Mouse (Mus musculus): ENCODE data around the gene Parp2.
A peak's percentile ranks its signal among the peaks of the same experiment; 100 is the strongest.
"Not testable (repeated sequence)": the region's sequence is repeated elsewhere in the genome, so short reads cannot be mapped to it uniquely, and the experiment has no call there.

The Parp2 gene

DNA sequence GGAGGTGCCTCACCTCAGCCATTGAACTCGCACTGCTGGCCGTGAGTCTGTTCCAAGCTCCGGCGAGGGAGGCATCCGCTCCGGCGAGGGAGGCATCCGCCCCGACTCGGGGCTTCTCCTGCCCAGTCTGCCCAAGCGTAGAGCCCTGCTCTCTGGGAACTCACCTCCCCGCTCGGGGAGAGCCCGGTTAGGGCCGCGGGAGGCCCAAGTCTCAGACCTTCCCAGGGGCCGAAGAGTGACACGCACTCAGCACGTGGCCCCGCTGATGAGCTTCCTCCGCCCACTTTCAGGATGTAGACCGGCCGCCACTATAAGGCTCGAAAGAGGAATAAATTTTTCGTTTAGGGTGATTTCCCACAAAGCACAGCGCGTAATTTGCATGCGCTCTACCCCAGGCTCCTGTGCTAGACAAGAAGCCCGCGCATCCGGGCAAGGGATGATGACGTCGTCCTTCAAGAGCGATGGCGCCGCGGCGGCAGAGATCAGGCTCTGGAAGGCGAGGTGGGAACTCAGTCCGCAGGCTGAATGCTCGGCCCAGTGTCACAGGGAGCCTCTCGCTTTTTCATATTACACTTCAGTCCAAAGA is at the start of gene Parp2, which contains the start of gene Ccnb1ip1:
TSS of gene Parp2 (plus strand) at position 355 of the 586 bp plus-strand sequence.
TSS of gene Ccnb1ip1 (minus strand) at position 246 of the 586 bp plus-strand sequence.
- peak; percentile 94 for DNase-seq (ENCODE audit: low read depth)

DNA sequence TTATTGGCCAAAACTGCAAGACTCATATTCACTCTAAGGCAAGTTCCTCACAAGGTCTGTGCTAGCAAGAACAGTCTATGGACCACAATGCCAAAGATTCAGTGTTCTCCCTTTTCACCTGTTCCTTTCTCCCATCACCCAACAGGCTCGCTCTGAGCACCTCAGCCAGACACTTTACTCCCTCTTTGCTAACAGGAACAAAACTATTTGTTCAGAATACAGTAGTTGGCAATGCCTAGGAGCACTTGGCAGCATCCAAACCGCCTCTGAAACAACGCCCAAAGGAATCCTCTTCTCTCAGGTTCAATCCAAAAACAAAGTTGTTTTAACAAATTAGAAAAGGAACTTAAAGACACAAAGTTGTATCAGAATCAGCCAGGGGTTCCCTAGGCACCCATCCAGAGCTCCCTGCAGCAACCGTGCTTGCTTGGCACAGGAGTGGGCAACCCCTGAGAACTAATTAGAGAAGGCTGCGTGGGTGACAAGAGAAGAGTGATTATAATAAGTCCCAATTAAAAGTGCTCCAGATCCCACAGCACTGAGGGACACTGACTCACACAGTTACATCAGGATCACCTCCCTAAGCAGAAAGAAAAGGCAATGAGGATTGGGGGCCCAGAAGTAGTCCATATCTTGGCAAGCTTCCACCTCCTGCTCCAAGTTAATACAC is 49.1 kb upstream of the Parp2 start:
- no peak for DNase-seq (ENCODE audit: low read depth)

DNA sequence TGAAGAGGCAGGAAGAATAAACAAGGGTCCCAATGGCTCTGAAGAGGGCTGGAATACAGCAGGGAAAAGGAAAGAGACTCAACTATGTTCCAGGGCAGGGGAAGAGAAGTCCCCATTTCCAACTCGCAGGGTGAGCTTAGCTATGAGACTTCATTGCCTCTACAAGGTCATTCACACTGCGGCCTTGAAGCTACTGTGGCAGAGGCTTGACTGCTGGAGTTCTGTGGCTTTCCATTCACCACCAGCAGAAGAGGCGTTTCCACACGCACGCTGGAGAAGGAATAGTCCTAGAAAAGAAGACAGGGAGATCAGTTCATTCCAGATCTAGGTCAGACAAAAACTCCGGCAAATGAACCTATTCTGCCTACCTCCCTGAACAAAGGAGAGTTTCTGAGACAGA is 41.9 kb upstream of the Parp2 start:
- DNase-seq (ENCODE audit: low read depth) = no peak

DNA sequence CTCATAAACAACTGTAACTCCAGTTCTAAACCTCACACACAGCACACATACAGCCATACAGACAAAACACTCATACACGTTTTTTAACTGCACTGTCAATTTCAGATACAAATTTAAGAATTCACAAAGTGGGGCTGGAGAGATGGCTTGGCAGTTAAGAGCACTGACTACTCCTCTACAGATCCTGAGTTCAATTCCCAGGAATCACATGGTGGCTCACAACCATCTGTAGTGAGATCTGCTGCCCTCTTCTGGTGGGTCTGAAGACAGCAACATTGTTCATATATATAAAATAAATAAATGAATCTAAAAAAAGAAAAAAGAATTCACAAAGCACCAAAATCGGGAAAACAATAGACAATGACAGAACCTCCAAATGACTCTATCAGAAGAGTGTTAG is 36.3 kb upstream of the Parp2 start:
- no peak for DNase-seq (ENCODE audit: low read depth)

DNA sequence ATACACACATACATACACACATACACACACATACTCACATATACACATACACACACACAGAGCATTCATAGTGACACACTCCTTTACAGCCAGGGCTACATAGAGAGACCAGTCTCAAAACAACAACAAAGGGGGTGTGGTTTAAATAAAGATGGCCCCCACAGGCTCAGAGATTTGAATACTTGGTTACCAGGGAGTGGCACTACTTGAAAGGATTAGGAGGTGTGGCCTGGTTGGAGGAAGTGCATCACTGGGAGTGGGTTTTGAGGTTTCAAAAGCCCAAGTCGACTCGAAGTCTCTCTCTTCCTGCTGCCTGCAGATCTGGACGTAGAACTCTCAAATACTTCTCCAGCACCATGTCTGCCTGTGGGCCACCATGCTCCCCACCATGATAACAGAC is 25.5 kb upstream of the Parp2 start:
- no peak for DNase-seq (ENCODE audit: low read depth)

DNA sequence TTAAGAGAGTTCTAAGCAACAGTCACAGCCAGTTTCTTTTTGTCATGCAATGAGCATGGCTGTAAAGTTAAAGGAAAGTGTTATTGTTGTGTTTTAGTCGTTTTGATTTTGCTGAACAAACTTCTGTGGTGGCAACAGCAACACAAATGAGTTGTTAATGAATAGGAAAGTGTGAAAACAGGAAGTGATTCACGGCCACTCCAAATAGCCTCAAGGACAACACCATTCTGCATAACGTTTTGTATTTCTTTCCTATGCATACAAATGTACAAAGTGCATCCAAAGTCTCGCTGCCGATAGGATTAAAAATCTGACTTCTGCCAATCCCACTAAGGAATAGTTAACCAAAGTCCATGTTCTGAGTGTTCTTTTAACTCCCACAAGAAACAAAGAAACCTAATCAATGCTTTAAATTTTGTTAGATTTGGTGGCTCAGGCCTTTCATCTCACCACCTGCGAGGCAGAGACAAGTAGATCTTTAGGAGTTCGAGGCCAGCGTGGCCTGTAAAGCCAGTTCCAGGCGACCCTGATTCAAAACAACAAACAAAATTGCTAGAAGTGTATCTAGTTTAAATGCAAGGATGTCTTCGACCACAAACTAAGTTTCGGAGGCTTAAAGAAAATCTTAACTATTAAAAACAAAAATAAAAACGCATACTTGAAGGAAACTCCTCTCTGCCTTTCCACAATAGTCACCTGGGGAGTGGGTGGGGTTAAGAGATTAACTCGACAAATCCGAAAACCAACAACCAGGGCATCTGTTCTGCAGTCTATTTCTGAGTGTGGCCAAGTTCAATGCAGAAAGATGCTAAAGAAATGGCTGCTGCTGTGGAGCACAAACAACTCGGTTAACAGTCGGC is 23.0 kb upstream of the Parp2 start:
- no peak for DNase-seq (ENCODE audit: low read depth)

DNA sequence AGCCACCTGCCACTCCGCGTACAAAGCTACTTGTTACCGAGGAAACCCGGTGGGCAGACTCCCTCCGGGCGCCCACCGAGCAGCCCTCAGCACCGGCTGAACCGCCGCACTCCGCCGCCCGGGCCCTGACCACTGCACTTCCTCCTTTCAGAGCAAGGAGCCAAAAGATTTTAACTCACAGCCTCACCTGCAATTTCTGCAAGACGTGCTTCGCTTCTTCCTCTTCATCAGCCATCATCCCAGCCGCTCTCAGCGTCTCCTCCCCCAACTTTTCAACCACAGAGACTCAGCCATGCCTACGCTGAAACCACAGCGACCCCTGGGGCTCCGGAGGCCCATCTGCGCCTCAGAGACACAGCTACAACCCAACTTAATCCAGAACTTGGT is 22.4 kb upstream of the Parp2 start, which contains the start of gene Ttc5:
TSS of gene Ttc5 (minus strand) at position 269 of the 387 bp plus-strand sequence.
- DNase-seq (ENCODE audit: low read depth) = peak; percentile 86

DNA sequence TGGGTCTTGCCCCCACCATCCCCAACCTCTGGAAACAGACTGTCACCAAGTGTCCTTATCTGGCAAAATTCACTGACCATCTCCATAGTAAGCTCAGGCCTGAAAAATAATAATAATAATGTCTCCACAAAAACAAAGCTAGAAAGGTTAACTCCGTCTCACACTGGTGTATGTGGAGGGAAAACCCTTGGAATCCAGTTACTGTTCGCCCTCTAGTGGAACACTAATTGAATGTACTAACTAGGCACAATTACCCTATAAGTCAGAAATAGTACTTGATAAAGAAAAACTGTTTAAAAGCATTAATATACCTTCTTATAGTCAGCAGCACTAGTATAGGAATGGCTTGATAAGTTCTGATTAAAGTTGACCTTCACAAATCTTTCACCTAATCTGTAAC is 19.5 kb upstream of the Parp2 start:
- DNase-seq (ENCODE audit: low read depth) = no peak

DNA sequence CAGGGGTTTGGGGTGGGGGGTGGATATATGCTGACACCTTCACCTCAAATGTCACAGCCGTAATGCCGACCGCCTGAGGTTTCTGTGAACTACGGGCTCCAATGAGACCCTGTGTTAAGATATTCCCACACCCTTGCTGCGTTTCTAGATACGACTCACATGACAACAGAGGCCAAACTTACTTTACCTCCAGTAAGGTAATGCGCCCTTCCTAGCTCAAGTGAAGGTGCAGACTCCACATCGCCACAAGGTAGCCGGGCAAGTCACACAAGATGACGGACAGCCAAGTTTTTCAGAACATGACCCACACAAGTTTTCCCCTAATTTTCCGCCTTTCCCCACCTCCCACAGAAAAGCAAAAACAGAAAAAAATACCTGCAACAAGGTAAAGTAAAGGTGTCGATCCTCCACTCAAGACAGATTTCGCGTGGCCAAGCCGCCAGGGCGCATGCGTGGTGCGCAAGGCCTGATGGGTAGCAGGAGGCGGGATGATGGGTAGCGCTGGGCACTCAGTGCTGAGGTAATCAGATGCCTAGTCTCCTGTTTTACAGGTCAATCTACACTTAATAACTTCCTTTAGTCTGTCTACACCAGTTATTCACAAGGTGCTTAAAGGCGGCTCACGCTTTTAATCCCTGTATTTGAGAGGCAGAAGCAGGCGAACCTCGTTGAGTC is 12.2 kb upstream of the Parp2 start:
- DNase-seq (ENCODE audit: low read depth) = no peak

DNA sequence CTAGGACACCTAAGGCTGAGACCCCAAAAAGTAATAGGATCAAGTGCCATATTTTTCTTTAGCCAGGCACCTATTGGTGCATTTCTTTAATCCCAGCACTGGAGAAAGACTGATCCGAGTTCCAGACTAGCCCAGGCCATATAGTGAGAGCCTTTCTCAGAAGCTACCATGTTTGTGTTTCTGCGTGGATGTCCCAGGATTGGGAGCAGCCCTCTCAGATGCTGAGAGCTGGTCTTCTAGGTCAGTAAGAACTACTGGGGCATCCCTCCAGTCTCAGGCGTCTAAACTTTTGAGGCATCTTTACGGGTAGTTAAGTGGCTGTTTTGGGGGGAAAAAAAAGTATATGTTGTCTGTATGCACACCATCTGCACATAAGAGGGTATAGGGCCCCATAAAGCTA is 11.7 kb upstream of the Parp2 start:
- no peak for DNase-seq (ENCODE audit: low read depth)

DNA sequence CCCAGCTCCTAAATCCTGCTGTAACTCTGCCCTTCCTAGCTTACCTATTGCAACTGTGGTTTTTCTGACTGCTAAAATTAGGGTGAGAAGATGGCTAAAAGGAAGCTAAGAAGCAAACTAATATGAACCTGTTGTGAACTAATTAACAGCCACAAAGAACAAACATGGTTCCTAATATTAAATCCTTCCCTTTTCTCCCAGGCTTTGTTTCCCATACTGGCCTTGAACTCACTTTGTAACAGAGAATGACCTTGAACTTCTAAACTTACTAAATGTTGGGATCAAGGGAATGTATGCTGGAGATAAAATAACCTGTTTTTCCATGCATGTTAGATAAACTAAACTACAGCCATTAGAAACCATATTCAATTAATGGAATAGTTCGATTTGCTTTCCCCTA is 11.2 kb upstream of the Parp2 start:
- DNase-seq (ENCODE audit: low read depth) = no peak

DNA sequence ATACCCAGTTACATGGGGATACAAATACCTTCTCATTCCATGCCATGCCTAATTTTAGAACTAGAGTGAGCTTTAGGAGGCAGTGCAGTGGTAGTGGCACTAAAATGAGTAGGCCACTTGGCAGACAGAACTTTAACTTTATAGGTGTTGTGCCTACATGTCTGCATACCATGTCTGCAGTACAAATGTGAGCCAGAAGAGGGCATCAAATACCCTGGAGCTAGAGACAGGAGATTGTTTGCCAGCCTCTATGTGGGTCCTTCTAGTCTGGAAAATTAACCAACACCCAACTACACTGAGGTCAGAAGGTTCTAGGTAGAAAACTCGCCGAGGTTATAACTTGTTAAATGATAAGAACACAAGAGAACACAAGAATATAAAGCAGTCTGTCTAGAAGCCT is 9.1 kb upstream of the Parp2 start:
- DNase-seq (ENCODE audit: low read depth) = no peak

DNA sequence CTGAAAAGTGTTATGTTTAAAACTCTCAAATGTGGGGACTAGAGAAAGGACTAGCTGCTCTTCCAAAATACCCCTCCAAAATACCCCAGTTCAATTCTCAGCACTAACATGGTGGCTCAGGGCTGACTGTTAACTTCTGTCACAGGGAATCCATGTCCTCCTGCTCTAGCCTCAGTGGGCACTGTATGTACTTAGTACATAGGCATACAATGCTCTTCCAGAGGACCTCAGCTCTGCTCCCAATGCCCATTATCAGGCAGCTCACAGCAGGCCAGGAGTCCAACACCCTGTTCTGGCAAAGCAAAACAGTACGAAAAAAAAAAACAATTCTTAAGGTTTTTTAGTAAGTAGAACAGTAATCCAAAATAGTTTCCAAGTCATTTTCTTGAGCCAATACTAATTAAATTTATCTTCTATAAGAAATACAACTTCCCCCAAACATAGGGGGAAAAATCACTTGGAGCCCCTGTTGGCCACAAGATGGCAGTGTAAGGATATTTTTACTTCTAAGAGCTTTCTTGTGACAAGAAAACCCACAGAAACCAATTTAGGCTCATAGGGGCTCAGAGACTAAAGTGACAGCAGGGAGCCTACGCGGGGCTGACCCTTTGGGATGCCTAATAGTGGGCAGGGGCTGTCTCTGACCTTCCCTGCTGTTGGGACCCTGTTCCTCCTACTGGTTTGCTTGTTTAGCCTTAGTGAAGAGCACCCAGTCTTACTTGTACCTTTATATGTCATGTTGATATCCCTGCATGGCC is 8.0 kb upstream of the Parp2 start:
- DNase-seq (ENCODE audit: low read depth) = peak; percentile 60

DNA sequence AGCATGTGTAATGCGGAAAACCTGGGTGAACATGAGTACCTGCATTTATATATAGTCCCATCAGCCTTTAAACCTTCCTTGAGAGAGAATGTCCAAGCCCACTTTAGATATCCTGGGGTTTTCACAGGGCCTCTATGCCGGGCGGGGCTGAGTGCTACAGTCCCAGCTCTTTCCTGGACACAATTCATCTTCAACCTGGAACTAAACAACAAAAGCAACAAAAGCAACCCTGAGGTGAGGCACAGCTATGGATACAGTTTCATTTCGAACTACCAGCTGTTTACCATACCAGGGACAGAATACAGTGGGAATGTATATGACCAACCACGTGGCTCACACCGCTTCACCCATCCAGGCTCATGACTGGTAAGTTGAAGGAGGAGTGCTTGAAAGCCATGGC is 5.2 kb upstream of the Parp2 start:
- DNase-seq (ENCODE audit: low read depth) = no peak

DNA sequence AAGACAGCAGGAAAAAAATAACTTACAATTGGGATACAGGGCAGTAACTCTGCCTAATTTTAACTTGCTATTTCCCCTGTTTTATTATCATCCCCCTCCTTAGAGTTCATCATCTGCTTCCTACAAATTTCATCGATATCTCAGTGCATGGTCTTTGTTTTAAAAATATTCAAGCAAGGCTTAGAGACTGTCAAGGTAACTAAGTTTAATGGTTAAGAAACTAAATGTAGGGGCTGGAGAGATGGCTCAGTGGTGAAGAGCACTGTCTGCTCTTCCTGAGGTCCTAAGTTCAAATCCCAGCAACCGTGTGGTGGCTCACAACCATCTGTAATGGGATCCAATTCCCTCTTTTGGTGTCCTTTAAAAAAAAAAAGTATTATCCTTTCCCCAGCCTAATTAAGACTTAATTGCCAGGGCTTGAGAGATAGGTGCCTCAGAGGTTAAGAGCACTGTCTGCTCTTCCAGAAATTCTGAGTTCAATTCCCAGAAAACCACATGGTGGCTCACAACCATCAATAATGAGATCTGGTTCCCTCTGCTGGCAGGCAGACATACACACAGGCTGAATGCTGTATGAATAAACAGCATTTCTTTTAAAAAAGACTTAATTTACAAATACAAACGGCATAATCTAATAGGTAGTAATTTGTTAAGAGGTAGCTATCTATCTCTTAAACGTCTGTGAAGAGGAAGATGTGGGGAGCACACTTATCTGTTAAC is 4.6 kb upstream of the Parp2 start:
- peak; percentile 44 for DNase-seq (ENCODE audit: low read depth)

DNA sequence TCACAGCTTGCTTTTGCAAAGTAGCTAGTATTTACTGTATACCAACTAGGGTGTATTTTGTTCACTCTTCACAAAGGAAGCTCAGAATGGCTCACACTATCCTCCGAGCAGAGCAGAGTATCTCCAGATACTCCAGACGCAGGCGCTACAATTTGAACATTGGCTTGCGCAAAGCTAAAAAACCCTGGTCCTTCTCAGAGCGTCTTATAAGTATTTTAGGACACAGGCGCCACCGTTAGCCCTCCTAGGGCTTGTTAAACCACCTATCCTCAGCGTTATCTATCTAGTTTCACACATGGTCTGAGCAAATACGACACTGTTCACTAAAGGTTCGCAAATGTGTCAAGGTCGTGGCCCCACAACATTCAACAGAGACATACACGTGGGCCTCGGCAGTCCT is 3.0 kb upstream of the Parp2 start:
- DNase-seq (ENCODE audit: low read depth) = no peak

DNA sequence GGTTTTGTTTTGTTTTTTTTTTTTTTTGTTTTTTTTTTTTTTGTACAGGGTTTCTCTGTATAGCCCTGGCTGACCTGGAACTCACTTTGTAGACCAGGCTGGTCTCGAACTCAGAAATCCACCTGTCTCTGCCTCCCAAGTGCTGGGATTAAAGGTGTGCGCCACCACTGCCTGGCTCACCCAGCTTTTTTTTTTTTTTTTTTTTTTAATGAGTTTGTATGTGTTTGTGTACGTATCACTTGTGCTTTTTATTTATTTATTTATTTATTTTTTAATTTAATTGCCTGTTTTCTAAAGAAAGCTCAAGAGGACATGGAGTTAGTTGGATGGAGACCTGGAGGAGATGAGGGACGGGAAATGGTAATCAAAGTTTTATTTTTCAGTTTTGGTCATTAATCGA is 1.2 kb upstream of the Parp2 start:
- not testable (repeated sequence) for DNase-seq (ENCODE audit: low read depth)

DNA sequence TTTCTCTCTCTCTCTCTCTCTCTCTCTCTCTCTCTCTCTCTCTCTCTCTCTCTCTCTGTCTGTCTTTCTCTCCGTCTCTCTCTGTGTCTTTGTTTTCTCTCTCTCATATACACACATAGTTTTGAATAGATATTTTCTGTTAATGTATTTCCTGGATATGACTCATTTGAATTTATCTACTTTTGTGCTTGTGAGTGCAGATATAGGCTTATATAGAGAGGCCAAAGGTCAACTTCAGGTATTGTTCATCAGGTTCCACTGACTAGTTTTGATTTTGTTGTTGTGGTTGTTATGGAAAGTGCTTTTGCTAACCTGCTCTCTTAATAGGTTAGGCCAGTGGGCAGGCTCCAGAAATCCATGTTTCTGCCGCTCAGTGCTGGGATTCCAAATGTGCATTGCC is 5.4 kb downstream of the Parp2 start:
- no peak for DNase-seq (ENCODE audit: low read depth)

DNA sequence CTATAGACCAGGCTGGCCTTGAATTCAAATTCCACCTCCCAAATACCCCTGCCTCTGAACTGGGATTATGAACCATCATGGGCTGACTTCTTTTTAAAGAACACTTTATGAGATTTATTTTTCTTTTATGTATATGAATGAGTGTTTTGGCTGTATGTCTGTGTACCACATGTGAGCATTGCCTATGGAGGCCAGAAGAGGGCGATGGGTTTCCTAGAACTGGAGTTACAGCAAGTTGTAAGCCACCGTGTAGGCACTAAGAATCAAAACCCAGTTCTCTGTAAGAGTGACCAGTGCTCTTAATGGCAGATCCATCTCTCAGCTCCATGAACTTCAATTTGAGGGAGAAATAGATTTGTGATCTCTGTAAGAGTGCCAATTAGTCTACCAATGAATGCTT is 15.6 kb downstream of the Parp2 start:
- no peak for DNase-seq (ENCODE audit: low read depth)

DNA sequence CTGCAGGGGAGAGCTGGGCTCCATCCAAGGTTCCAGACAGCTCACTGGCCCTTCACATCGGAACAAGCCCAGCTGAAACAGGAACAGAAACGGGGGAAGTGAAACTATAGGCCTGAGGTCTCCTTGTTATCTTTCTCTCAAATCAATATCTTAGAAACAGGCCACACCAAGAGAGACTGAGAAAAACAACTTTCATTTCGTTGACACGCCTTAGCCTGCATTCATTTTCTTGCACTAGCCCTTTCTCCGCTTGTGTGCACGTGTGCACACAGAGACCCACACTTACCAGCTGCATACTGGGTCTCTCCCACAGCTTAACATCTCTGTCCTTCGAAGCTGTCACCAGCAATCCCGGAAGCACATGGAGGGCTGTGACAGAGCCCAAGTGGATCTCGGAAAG is 16.6 kb downstream of the Parp2 start:
- DNase-seq (ENCODE audit: low read depth) = no peak

DNA sequence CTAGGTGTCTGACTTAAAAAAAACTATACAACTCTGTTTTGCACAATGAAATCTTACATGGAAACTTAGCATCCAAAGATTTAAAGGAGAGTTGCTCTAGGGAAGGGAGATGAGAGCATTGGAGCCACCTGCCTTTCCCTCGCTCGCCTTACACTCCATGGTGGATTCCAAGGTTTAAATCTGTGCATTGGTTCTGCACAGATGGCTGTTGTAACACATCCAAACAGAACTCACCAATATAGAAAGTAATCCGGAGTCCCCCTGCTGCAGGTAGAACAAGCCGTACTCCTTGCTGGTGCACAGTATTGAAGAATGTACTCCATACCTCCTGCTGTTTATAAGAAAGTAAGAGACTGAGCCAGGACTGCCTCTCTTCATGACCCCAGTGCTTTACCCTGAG is 18.9 kb downstream of the Parp2 start:
- DNase-seq (ENCODE audit: low read depth) = no peak

Measured in c-Kit-positive CD71-negative TER-119-negative erythroid progenitor cells, embryonic 14.5 days (primary cell).